Mouse (Mus musculus) 3T3-L1 (cell line): ENCODE results near the gene Hes5.

Source experiments
- DNase-seq: peaks from one replicate; pipeline ENCODE4 v3.0.0-alpha.2; 2015; ENCODE audit warnings: low read depth, low spot score

Hes5 gene

GRCm38 (mm10) chr4:155011312-155012025, 50.7 kb downstream of the Hes5 start:
- DNase-seq, result no peak
